In the genomic region with DNA sequence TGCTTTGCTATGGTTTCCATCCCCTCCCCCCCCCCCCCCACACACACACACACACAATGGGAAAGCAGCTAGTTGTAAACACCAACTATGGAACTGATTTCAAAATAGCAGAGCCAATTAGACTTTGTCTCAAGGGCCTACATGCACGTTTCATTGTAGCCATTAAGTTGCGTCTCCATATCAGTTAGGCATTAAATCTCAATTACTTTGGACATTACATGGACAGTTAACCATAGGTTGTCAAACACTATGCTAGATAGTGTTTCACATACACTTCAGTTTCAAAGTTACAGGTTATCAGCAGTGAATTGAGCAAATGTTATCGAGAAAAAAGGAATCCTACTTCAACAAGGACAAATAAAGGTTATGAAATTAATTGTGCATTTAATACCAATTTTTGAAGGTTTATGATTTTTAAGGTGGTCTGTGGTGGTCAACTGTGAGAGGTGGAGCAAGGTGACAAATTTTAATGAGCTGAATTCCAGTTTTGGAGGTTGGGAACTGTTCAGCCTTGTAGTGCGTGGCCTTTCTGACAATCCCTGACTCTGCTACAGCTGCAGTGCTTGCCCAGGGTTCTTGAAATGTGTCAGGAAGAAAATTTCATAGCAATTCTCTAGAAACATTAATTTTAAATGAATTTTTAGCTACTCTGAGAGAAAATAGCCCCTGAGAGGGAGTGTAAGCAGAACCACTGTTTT, we compare ENCODE assay signal across 10 mouse cellular contexts.
DNase-seq lines count a peak whose midpoint lies in the region; ATAC-seq and TF ChIP-seq lines count a peak whose summit lies in the region.
"Had no signal": no experiment of that assay in that cellular context is flagged by ENCODE, and none has a peak within 500 bp of the region (broad histone marks: within the 10 kb centered on the region; RNA-seq: fewer than 3 reads in every experiment).

No protein-coding gene starts in this region.

- WGBS in kidney, embryonic 14.5 days = 39% methylated on average over 4 of the region's 4 CpGs
- 87% methylated on average over 4 of the region's 4 CpGs for WGBS in forebrain, embryonic 10.5 days
- 87% methylated on average over 4 of the region's 4 CpGs for WGBS in intestine, embryonic 15.5 days
- WGBS in midbrain, postnatal 0 days = 75% methylated on average over 4 of the region's 4 CpGs

- no peak for DNase-seq in kidney, adult 8-10 months
- no peak for DNase-seq in forebrain, embryonic 10.5 days (ENCODE audit: extremely low spot score, low spot score)
- no peak for DNase-seq in midbrain, postnatal 0 days (ENCODE audit: low spot score)
- DNase-seq in spleen, postnatal 14 days (ENCODE audit: low spot score in 2 of 2) = no peak
- no peak for DNase-seq in gastrocnemius, postnatal 14 days
- no peak for DNase-seq in thymus, postnatal 25 days

- no peak for TF ChIP-seq CTCF in midbrain, postnatal 0 days (IDR thresholded peaks at IDR 0.05)

- H3K4me2 ChIP-seq in kidney, embryonic 14.5 days (replicated peaks; ENCODE audit: low read depth, low read length) = peak overlapping the region; percentile 51
- peak overlapping the region; percentile 67 for H3K4me2 ChIP-seq in intestine, embryonic 15.5 days (replicated peaks)
- peak overlapping the region; percentile 53 for H3K4me2 ChIP-seq in midbrain, postnatal 0 days (ENCODE audit: low read depth, low read length, poor library complexity, severe bottlenecking)

- no peaks in the 10 kb centered on the region for H3K36me3 ChIP-seq in kidney, embryonic 14.5 days (ENCODE audit: control insufficient read depth, insufficient read depth, low read length)
- no peaks in the 10 kb centered on the region for H3K36me3 ChIP-seq in forebrain, embryonic 10.5 days (replicated peaks)
- no peaks in the 10 kb centered on the region for H3K36me3 ChIP-seq in intestine, embryonic 15.5 days
- H3K36me3 ChIP-seq in midbrain, postnatal 0 days (ENCODE audit: insufficient read depth, low read length) = no peaks in the 10 kb centered on the region

- H3K9ac ChIP-seq in kidney, embryonic 14.5 days (ENCODE audit: low read depth, low read length) = no peak overlapping the region
- H3K9ac ChIP-seq in intestine, embryonic 15.5 days = no peak overlapping the region
- no peak overlapping the region; the same call in 1 of the 2 replicates for H3K9ac ChIP-seq in midbrain, postnatal 0 days (replicated peaks; ENCODE audit: low read length, poor library complexity, severe bottlenecking)

- no peaks in the 10 kb centered on the region for H3K9me3 ChIP-seq in kidney, embryonic 14.5 days (ENCODE audit: control insufficient read depth, low read length)
- no peaks in the 10 kb centered on the region for H3K9me3 ChIP-seq in forebrain, embryonic 10.5 days
- no peaks in the 10 kb centered on the region for H3K9me3 ChIP-seq in intestine, embryonic 15.5 days
- H3K9me3 ChIP-seq in midbrain, postnatal 0 days (ENCODE audit: low read length) = no peaks in the 10 kb centered on the region

- H3K27me3 ChIP-seq in kidney, embryonic 14.5 days (ENCODE audit: control insufficient read depth, insufficient read depth, low read length) = no peaks in the 10 kb centered on the region
- H3K27me3 ChIP-seq in forebrain, embryonic 10.5 days (ENCODE audit: poor library complexity, severe bottlenecking) = no peaks in the 10 kb centered on the region
- no peaks in the 10 kb centered on the region for H3K27me3 ChIP-seq in intestine, embryonic 15.5 days (replicated peaks)
- H3K27me3 ChIP-seq in midbrain, postnatal 0 days (ENCODE audit: insufficient read depth, low read length) = no peaks in the 10 kb centered on the region
- H3K27me3 ChIP-seq: CH12.LX had no signal

- H3K4me3 ChIP-seq in kidney, embryonic 14.5 days (ENCODE audit: low read length) = peak overlapping the region; percentile 33; the same call in 1 of the 2 replicates
- H3K4me3 ChIP-seq in forebrain, embryonic 10.5 days = peak overlapping the region; percentile 44
- peak overlapping the region; percentile 34 for H3K4me3 ChIP-seq in intestine, embryonic 15.5 days (replicated peaks)
- peak overlapping the region; percentile 38 for H3K4me3 ChIP-seq in midbrain, postnatal 0 days (ENCODE audit: low read depth, low read length)

- no peak overlapping the region for H3K27ac ChIP-seq in kidney, embryonic 14.5 days (ENCODE audit: low read depth, low read length)
- 0 out of 2 replicates have a peak overlapping the region, but pooled peaks have one; percentile 58 for H3K27ac ChIP-seq in forebrain, embryonic 10.5 days
- no peak overlapping the region for H3K27ac ChIP-seq in intestine, embryonic 15.5 days
- H3K27ac ChIP-seq in midbrain, postnatal 0 days (ENCODE audit: low read depth, low read length) = no peak overlapping the region

- ATAC-seq in kidney, embryonic 14.5 days (ENCODE audit: low FRiP score, low TSS enrichment) = peak; percentile 62; the same call in 1 of the 2 replicates
- peak; percentile 12; the same call in 1 of the 2 replicates for ATAC-seq in intestine, embryonic 15.5 days
- ATAC-seq in midbrain, postnatal 0 days (ENCODE audit: low FRiP score) = no peak
- ATAC-seq: activated CD4-positive, CD25-positive, alpha-beta regulatory T cell, adult 4 months had no signal

- no peaks in the 10 kb centered on the region for H3K4me1 ChIP-seq in kidney, embryonic 14.5 days (ENCODE audit: control insufficient read depth, insufficient read depth, low read length)
- H3K4me1 ChIP-seq in forebrain, embryonic 10.5 days = peaks cover 7% of the 10 kb centered on the region
- no peaks in the 10 kb centered on the region for H3K4me1 ChIP-seq in intestine, embryonic 15.5 days (replicated peaks)
- no peaks in the 10 kb centered on the region for H3K4me1 ChIP-seq in midbrain, postnatal 0 days (ENCODE audit: insufficient read depth, low read length)

- intact Hi-C loops in gastrocnemius, postnatal 14 days (cut with DNase I; ENCODE audit: low total_unique reads) = no loop called here
